In genomic region chr9:35267976-35268715, GRCm38 (mm10) we compare ENCODE assay signal across 7 mouse cellular contexts. TPM values are rescaled to one million over a fixed set of nuclear protein-coding genes. Genes with fewer than 3 reads are reported as not detected.
DNase-seq lines count a peak whose midpoint lies in the region; ATAC-seq lines count a peak whose summit lies in the region.

No protein-coding gene starts in this region.

- H3K4me2 ChIP-seq in hindbrain, embryonic 11.5 days (replicated peaks; ENCODE audit: low read depth, low read length), result peak overlapping the region; percentile 56

- peaks cover 5% of the 10 kb centered on the region for H3K4me1 ChIP-seq in hindbrain, embryonic 11.5 days (replicated peaks; ENCODE audit: control insufficient read depth, insufficient read depth, low read length)

- H3K4me3 ChIP-seq in hindbrain, embryonic 11.5 days (ENCODE audit: low read depth, low read length), result peak overlapping the region; percentile 77

- peak overlapping the region; percentile 31; the same call in 1 of the 2 replicates for H3K27ac ChIP-seq in hindbrain, embryonic 11.5 days (ENCODE audit: low read depth, low read length)

- DNase-seq in retina, embryonic 14.5 days (ENCODE audit: low spot score), result peak; percentile 33
- no peak for DNase-seq in retina, postnatal 1 day
- DNase-seq in embryo, embryonic 10.5 days (ENCODE audit: low spot score), result peak; percentile 36
- no peak for DNase-seq in hindbrain, embryonic 11.5 days (ENCODE audit: low spot score)
- DNase-seq in layer of hippocampus, adult 18-20 months (ENCODE audit: low spot score in 2 of 2), result no peak
- no peak for DNase-seq in right cerebral cortex, postnatal 14 days

- peak overlapping the region; percentile 84 for H3K9ac ChIP-seq in hindbrain, embryonic 11.5 days (ENCODE audit: low read depth, low read length)

- 1% methylated on average over 21 of the region's 21 CpGs for WGBS in hindbrain, embryonic 11.5 days

- H3K27me3 ChIP-seq in hindbrain, embryonic 11.5 days (ENCODE audit: control insufficient read depth, insufficient read depth, low read length), result no peaks in the 10 kb centered on the region

- H3K36me3 ChIP-seq in hindbrain, embryonic 11.5 days (ENCODE audit: control insufficient read depth, insufficient read depth, low read length), result no peaks in the 10 kb centered on the region; the same call in 1 of the 2 replicates

- peak; percentile 61 for ATAC-seq in hindbrain, embryonic 11.5 days (ENCODE audit: low FRiP score)
- ATAC-seq in megakaryocyte-erythroid progenitor cell, adult 5-6 weeks (replicated peaks; ENCODE audit: low FRiP score, low TSS enrichment, poor library complexity, severe bottlenecking), result peak; percentile 38

- no peaks in the 10 kb centered on the region for H3K9me3 ChIP-seq in hindbrain, embryonic 11.5 days (ENCODE audit: control insufficient read depth, low read length)

RNA-seq across cellular contexts. Expression of gene Rpusd4, which starts 0.5 kb away (rescaled TPM):
- 27.1 and 29.6 TPM in 2 replicates for polyA plus RNA-seq in hindbrain, embryonic 11.5 days (2014; fragmentation: Nextera tagmentation; extraction: Ambion mirVana)
- total RNA-seq in megakaryocyte-erythroid progenitor cell, adult 5-6 weeks (2014; fragmentation: Nextera tagmentation), result 31.0 and 47.2 TPM in 2 replicates
- total RNA-seq in megakaryocyte-erythroid progenitor cell, adult 5-6 weeks (2017), result 13.9 and 21.5 TPM in 2 replicates
- 10 to 100 TPM; 11.9 to 13.5 TPM for total RNA-seq in layer of hippocampus, adult 18-20 months (2021)

RNA-seq across cellular contexts. Expression of gene Fam118b, which starts 0.5 kb away (rescaled TPM):
- 71.4 and 84.8 TPM in 2 replicates for polyA plus RNA-seq in hindbrain, embryonic 11.5 days (2014; fragmentation: Nextera tagmentation; extraction: Ambion mirVana)
- 24.7 and 34.1 TPM in 2 replicates for total RNA-seq in megakaryocyte-erythroid progenitor cell, adult 5-6 weeks (2014; fragmentation: Nextera tagmentation)
- 8.7 and 16.5 TPM in 2 replicates for total RNA-seq in megakaryocyte-erythroid progenitor cell, adult 5-6 weeks (2017)
- total RNA-seq in layer of hippocampus, adult 18-20 months (2021), result 10 to 100 TPM; 28.9 to 29.1 TPM

RNA-seq across cellular contexts. Expression of gene Foxred1, which starts 57.3 kb away (rescaled TPM):
- polyA plus RNA-seq in hindbrain, embryonic 11.5 days (2014; fragmentation: Nextera tagmentation; extraction: Ambion mirVana), result 30.7 and 33.7 TPM in 2 replicates
- total RNA-seq in megakaryocyte-erythroid progenitor cell, adult 5-6 weeks (2014; fragmentation: Nextera tagmentation), result 29.5 and 36.4 TPM in 2 replicates
- total RNA-seq in megakaryocyte-erythroid progenitor cell, adult 5-6 weeks (2017), result 37.9 and 52.0 TPM in 2 replicates
- 10 to 100 TPM; 33.1 to 35.0 TPM for total RNA-seq in layer of hippocampus, adult 18-20 months (2021)

Comparison
In these comparisons a context has a peak if more than half of its experiments do, and no peak if none do; other contexts are left out.
1. DNase-seq: peak in retina, embryonic 14.5 days (single experiment) and embryo, embryonic 10.5 days (single experiment); none in retina, postnatal 1 day (single experiment), hindbrain, embryonic 11.5 days (single experiment), layer of hippocampus, adult 18-20 months (0 of 2) and right cerebral cortex, postnatal 14 days (single experiment).